Mouse (Mus musculus) urinary bladder, postnatal 36 days (tissue): ENCODE data around the gene Kazn.

Experiments used
- DNase-seq, 2 experiments: peaks; one replicate each; pipeline ENCODE4 v3.0.0; 2022; ENCODE audit warnings: low spot score in 2 of 2, mixed read lengths in 1 of 2

Gene Kazn

GRCm38 (mm10) chr4:142165835-142166701, 73.1 kb downstream of the Kazn start:
- peak in 1 of 2 experiments; percentile 42 for DNase-seq

- no peak for DNase-seq
These were observed 73.8 kb downstream of the Kazn start for GRCm38 (mm10) chr4:142165363-142165762.

- DNase-seq: no peak
These were observed 74.8 kb downstream of the Kazn start for GRCm38 (mm10) chr4:142164386-142164785.

- DNase-seq: no peak
These were observed 75.3 kb downstream of the Kazn start for GRCm38 (mm10) chr4:142163862-142164261.

- DNase-seq: no peak
These were observed 76.5 kb downstream of the Kazn start for GRCm38 (mm10) chr4:142162729-142163128.

- DNase-seq: no peak
These were observed 77.1 kb downstream of the Kazn start for GRCm38 (mm10) chr4:142162102-142162501.

- peak in 1 of 2 experiments; percentile 42 for DNase-seq
These were observed 79.2 kb downstream of the Kazn start for GRCm38 (mm10) chr4:142160041-142160440.

- no peak for DNase-seq
These were observed 82.7 kb downstream of the Kazn start for GRCm38 (mm10) chr4:142156506-142156905.

- DNase-seq: no peak
These were observed 85.0 kb downstream of the Kazn start for GRCm38 (mm10) chr4:142154246-142154645.

GRCm38 (mm10) chr4:142153526-142153925, 85.7 kb downstream of the Kazn start:
- peak; percentile 80 to 84 for DNase-seq

GRCm38 (mm10) chr4:142152733-142153422, 86.3 kb downstream of the Kazn start:
- no peak for DNase-seq

- DNase-seq: no peak
These were observed 89.1 kb downstream of the Kazn start for GRCm38 (mm10) chr4:142150086-142150485.

- DNase-seq: no peak
These were observed 90.0 kb downstream of the Kazn start for GRCm38 (mm10) chr4:142149202-142149601.

- DNase-seq: no peak
These were observed 91.5 kb downstream of the Kazn start for GRCm38 (mm10) chr4:142147671-142148070.

GRCm38 (mm10) chr4:142144096-142144495, 95.1 kb downstream of the Kazn start:
- DNase-seq: no peak

- no peak for DNase-seq
These were observed 95.9 kb downstream of the Kazn start for GRCm38 (mm10) chr4:142143290-142143689.

GRCm38 (mm10) chr4:142139729-142140128, 99.5 kb downstream of the Kazn start:
- DNase-seq: no peak

GRCm38 (mm10) chr4:142138356-142139099, 100.7 kb downstream of the Kazn start:
- no peak for DNase-seq

GRCm38 (mm10) chr4:142136766-142137503, 102.3 kb downstream of the Kazn start:
- no peak for DNase-seq

GRCm38 (mm10) chr4:142135515-142135914, 103.7 kb downstream of the Kazn start:
- no peak for DNase-seq

- no peak for DNase-seq
These were observed 109.0 kb downstream of the Kazn start for GRCm38 (mm10) chr4:142130162-142130561.
